Mouse (Mus musculus) cerebellum, adult 2 months (tissue): ENCODE results near the gene Sh3rf3.

Source experiments
- CTCF ChIP-seq: fragments of 200-500 bp; IDR thresholded peaks from 2 replicates; pipeline ENCODE4 v1.5.1; 2011; ENCODE audit warnings: low read depth, mild to moderate bottlenecking, control low read depth, low read length, moderate library complexity, borderline replicate concordance; ENCODE audit not compliant: insufficient read depth
- POLR2A ChIP-seq: fragments of 200-500 bp; IDR thresholded peaks from 2 replicates; pipeline ENCODE4 v1.6.1; 2011; ENCODE audit warnings: low read length, control low read depth, borderline replicate concordance; ENCODE audit not compliant: insufficient read depth

DNA sequence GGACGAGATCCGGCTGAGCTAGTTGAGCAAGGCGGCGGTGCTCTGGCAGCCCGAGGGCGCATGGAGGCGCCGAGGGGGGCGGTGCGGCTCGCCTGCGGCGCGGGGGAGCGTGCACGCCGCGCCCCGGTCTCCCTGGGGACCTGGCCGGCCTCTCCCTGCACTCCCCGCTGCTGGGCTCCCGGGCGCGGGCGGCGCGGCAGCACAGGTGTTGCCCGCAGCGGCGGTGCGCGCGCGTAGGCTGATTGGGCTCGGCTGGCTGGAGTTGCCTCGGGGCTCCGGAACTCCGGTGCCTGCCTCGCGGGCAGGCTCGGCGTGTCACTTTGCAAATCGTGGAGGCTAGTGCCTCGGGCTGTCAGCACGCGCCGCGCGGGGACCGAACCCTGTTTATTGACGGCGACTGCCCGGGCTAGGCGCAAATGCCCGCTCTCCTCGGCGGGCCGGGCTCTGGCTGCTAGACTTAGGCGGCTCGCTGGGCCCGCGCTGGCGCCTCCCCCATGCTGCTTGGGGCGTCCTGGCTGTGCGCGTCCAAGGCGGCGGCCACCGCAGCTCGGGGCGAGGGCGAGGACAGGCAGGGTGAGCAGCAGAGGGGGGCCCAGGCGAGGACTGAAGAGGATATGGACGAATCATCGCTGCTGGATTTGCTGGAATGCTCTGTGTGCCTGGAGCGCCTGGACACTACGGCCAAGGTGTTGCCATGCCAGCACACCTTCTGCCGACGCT, at the start of gene Sh3rf3:
- no peak for TF ChIP-seq CTCF
- no peak for TF ChIP-seq POLR2A
